Mouse (Mus musculus) heart, adult 2 months (tissue): ENCODE results near the gene Cacna1e. TPM values are rescaled to one million over a fixed set of nuclear protein-coding genes. Genes with fewer than 3 reads are reported as not detected.

Experiments
- DNase-seq, 2 experiments: peaks; one replicate each; pipeline ENCODE4 v3.0.0; 2021
- H3K27ac ChIP-seq: fragments of 200-600 bp; 2 replicates; pipeline ENCODE4 v1.8.1; 2022
- H3K27me3 ChIP-seq: fragments of 200-500 bp; 2 replicates; pipeline ENCODE4 v1.6.1; 2012; ENCODE audit warnings: mild to moderate bottlenecking, low read length, inconsistent platforms, mixed read lengths; ENCODE audit not compliant: control insufficient read depth, insufficient read depth
- H3K36me3 ChIP-seq: fragments of 200-500 bp; 2 replicates; pipeline ENCODE4 v1.6.1; 2012; ENCODE audit warnings: low read length, inconsistent platforms; ENCODE audit not compliant: control insufficient read depth, insufficient read depth
- H3K4me1 ChIP-seq: fragments of 200-500 bp; 2 replicates; pipeline ENCODE4 v1.6.1; 2011; ENCODE audit warnings: low read length; ENCODE audit not compliant: control insufficient read depth, insufficient read depth
- H3K4me3 ChIP-seq: fragments of 200-600 bp; 2 replicates; pipeline ENCODE4 v1.8.1; 2022
- H3K79me2 ChIP-seq: fragments of 200-500 bp; replicated peaks from 2 replicates; pipeline ENCODE4 v1.6.1; 2012; ENCODE audit warnings: mild to moderate bottlenecking, inconsistent platforms, low read length, moderate library complexity, mixed read lengths; ENCODE audit not compliant: control insufficient read depth, insufficient read depth
- H3K9ac ChIP-seq: fragments of 200-500 bp; 2 replicates; pipeline ENCODE4 v1.6.1; 2012; ENCODE audit warnings: low read depth, mild to moderate bottlenecking, control low read depth, inconsistent platforms, low read length, mixed read lengths
- CTCF ChIP-seq: fragments of 200-600 bp; IDR thresholded peaks from 2 replicates; pipeline ENCODE4 v1.8.1; 2022; ENCODE audit warnings: antibody characterized with exemption, mild to moderate bottlenecking, moderate library complexity
- EP300 ChIP-seq: fragments of 200-500 bp; IDR thresholded peaks from 2 replicates; pipeline ENCODE4 v1.6.1; 2011; ENCODE audit warnings: low read depth, low read length, control low read depth; ENCODE audit not compliant: insufficient read depth
- POLR2A ChIP-seq: fragments of 200-500 bp; IDR thresholded peaks from 2 replicates; pipeline ENCODE4 v1.6.1; 2011; ENCODE audit warnings: mild to moderate bottlenecking, low read depth, low read length, control low read depth; ENCODE audit not compliant: insufficient read depth
- WGBS: fragments of 180-500 bp; shearing (Covaris S2); methylation state at CpG from one replicate; pipeline ENCODE4 v1.1.7; 2018; 5-methylcytosine and 5-hydroxymethylcytosine counted together
- intact Hi-C: fragments of 180-260 bp; cut with DNase I; formaldehyde crosslinking; loops from one replicate; pipeline ENCODE4 v1.15.1; 2025
- polyA plus RNA-seq: library from polyadenylated mRNA; depleted of rRNA; stranded (reverse); fragments of >200 nt; gene quantifications from 2 replicates; pipeline ENCODE4 v1.2.3, GENCODE M21; 2012
- total RNA-seq, 2 experiments: library from RNA; stranded (reverse); gene quantifications; 2 replicates each; pipeline ENCODE4 v1.2.3; 2021

Gene Cacna1e
- total and polyA plus RNA-seq, 3 experiments: 0.08 to 0.14 (median 0.09) TPM

GRCm38 (mm10) chr1:154475706-154476105, 408.6 kb downstream of the Cacna1e start:
- DNase-seq: no peak
- Histone ChIP-seq H3K4me3 (no peak overlapping the region), H3K79me2 (no peaks in the 10 kb centered on the region), H3K4me1 (no peaks in the 10 kb centered on the region), H3K9ac (no peak overlapping the region), H3K27me3 (no peaks in the 10 kb centered on the region), H3K27ac (no peak overlapping the region), H3K36me3 (no peaks in the 10 kb centered on the region)
- intact Hi-C loops: no loop called here
- WGBS: 75% methylated on average over 2 of the region's 2 CpGs
- TF ChIP-seq POLR2A (no peak), EP300 (no peak), CTCF (no peak)

- Histone ChIP-seq H3K27me3 (no peaks in the 10 kb centered on the region), H3K27ac (no peak overlapping the region), H3K4me1 (no peaks in the 10 kb centered on the region), H3K36me3 (no peaks in the 10 kb centered on the region), H3K9ac (no peak overlapping the region), H3K79me2 (no peaks in the 10 kb centered on the region), H3K4me3 (no peak overlapping the region)
- WGBS: 74% methylated on average over 4 of the region's 4 CpGs
- DNase-seq: no peak
- TF ChIP-seq POLR2A: no peak
- TF ChIP-seq CTCF: no peak
- TF ChIP-seq EP300: no peak
- intact Hi-C loops: no loop called here
These were observed 410.1 kb downstream of the Cacna1e start for GRCm38 (mm10) chr1:154474156-154474555.

- intact Hi-C loops: no loop called here
- DNase-seq: no peak
- WGBS: 82% methylated on average over 3 of the region's 3 CpGs
- no peak overlapping the region for H3K9ac ChIP-seq
- H3K4me3 ChIP-seq: no peak overlapping the region
- H3K4me1 ChIP-seq: no peaks in the 10 kb centered on the region
- H3K79me2 ChIP-seq: no peaks in the 10 kb centered on the region
- TF ChIP-seq EP300 (no peak), POLR2A (no peak), CTCF (no peak)
- no peaks in the 10 kb centered on the region for H3K27me3 ChIP-seq
- no peak overlapping the region for H3K27ac ChIP-seq
- H3K36me3 ChIP-seq: no peaks in the 10 kb centered on the region
These were observed 417.0 kb downstream of the Cacna1e start for GRCm38 (mm10) chr1:154467265-154467664.

GRCm38 (mm10) chr1:154461521-154461920, 422.8 kb downstream of the Cacna1e start:
- H3K9ac ChIP-seq: no peak overlapping the region

GRCm38 (mm10) chr1:154460067-154460466, 424.2 kb downstream of the Cacna1e start:
- H3K4me1 ChIP-seq: no peaks in the 10 kb centered on the region
- no peak overlapping the region for H3K27ac ChIP-seq
- TF ChIP-seq POLR2A (no peak), EP300 (no peak), CTCF (no peak)
- no peaks in the 10 kb centered on the region for H3K79me2 ChIP-seq
- H3K27me3 ChIP-seq: no peaks in the 10 kb centered on the region
- 86% methylated on average over 7 of the region's 7 CpGs for WGBS
- DNase-seq: no peak
- H3K9ac ChIP-seq: no peak overlapping the region
- no peaks in the 10 kb centered on the region for H3K36me3 ChIP-seq
- no peak overlapping the region for H3K4me3 ChIP-seq
- intact Hi-C loops: no loop called here

More at GRCm38 (mm10) chr1:154461521-154461920, 422.8 kb downstream of the Cacna1e start:
- WGBS: 58% methylated on average over 5 of the region's 5 CpGs
- no peak overlapping the region for H3K4me3 ChIP-seq
- peak; percentile 18 to 56 for DNase-seq
- intact Hi-C loops: no loop called here
- TF ChIP-seq CTCF (peak; percentile 52), EP300 (0 out of 2 replicates have a peak, but pooled peaks have one; percentile 46), POLR2A (no peak)
- no peak overlapping the region for H3K27ac ChIP-seq
- no peaks in the 10 kb centered on the region for H3K27me3 ChIP-seq
- H3K4me1 ChIP-seq: no peaks in the 10 kb centered on the region
- H3K79me2 ChIP-seq: no peaks in the 10 kb centered on the region
- no peaks in the 10 kb centered on the region for H3K36me3 ChIP-seq

GRCm38 (mm10) chr1:154458601-154459000, 425.7 kb downstream of the Cacna1e start:
- intact Hi-C loops: no loop called here
- Histone ChIP-seq H3K27me3 (no peaks in the 10 kb centered on the region), H3K4me1 (no peaks in the 10 kb centered on the region), H3K27ac (no peak overlapping the region), H3K79me2 (no peaks in the 10 kb centered on the region), H3K9ac (no peak overlapping the region), H3K36me3 (no peaks in the 10 kb centered on the region), H3K4me3 (no peak overlapping the region)
- WGBS: 83% methylated on average over 2 of the region's 2 CpGs
- TF ChIP-seq POLR2A: no peak
- TF ChIP-seq EP300: no peak
- TF ChIP-seq CTCF: no peak
- no peak for DNase-seq
